Mouse (Mus musculus) liver, embryonic 14.5 days (tissue): ENCODE data around the gene Aqp2.

Experiments used
- CTCF ChIP-seq: IDR thresholded peaks from 2 replicates; pipeline ENCODE4 v1.5.1; 2016; ENCODE audit warnings: antibody characterized with exemption, low read depth, control low read depth
- EP300 ChIP-seq: IDR thresholded peaks from 2 replicates; pipeline ENCODE4 v1.6.1; 2016; ENCODE audit warnings: antibody characterized with exemption, low read depth

DNA sequence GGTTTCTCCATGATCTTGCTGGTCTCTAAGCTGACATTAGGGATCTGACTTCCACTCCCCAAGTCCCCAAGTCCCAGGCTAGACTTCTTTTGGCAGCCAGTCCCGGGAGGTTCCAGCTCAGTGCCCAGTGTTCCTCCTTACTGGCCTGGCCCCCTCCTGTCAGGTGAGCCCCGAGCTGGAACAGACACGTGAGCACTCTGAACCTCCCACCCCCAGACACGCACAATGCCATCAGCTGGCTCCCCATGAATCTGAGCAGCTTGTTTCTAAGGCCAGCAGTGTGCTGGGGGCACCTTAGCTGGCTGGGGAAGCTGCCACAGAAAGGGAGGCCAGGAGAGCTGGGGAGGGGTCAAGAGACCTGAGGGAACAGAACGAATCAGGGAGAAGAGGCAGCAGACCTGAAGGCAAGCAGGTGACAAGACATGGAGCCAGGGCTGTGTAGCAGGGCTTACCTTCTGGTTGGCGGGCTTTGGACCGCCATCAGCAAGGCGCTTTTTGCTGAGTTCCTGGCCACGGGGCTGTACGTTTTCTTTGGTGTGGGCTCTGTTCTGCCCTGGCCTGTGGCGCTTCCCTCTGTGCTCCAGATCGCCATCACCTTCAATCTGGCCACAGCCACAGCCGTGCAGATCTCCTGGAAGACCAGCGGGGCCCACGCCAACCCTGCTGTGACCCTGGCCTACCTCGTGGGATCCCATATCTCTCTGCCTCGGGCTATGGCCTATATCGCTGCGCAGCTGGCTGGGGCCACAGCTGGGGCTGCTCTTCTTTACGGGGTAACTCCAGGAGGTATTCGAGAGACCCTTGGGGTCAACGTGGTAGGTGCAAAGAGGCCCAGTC is 22.3 kb downstream of the Aqp2 start, which contains the start of gene Aqp6:
- TF ChIP-seq CTCF (no peak), EP300 (no peak)
